Comparison of ENCODE assay signal across 9 mouse cellular contexts in the genomic region with DNA sequence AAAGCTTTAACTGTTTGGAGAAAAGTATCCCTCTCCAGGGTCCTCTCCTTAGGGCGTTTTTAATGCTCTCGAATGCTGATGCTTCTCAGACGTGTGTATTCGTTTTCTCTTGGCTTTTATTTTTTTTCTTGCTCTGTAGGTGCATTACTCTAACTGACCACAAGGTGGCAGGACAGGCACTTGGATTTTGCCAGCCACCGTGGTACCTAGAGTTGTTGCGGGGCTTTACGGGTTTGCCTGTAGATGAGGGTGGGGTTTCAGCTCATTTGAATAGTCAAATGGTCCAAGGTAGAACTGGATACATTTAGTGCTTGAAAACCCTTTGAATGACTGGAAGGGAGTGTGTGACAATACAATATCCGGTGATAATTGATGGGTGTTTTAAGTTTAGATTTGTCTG.
A peak's percentile ranks its signal among the peaks of the same experiment; 100 is the strongest.
DNase-seq lines count a peak whose midpoint lies in the region.
"Had no signal": no experiment of that assay in that cellular context is flagged by ENCODE, and none has a peak within 500 bp of the region (broad histone marks: within the 10 kb centered on the region; RNA-seq: fewer than 3 reads in every experiment).

No protein-coding gene starts in this region.

- H3K9me3 ChIP-seq in embryonic facial prominence, embryonic 10.5 days, result no peaks in the 10 kb centered on the region
- H3K9me3 ChIP-seq: limb, embryonic 15.5 days had no signal

- no peaks in the 10 kb centered on the region for H3K4me1 ChIP-seq in embryonic facial prominence, embryonic 10.5 days
- H3K4me1 ChIP-seq: limb, embryonic 15.5 days had no signal

- no peak overlapping the region for H3K4me3 ChIP-seq in embryonic facial prominence, embryonic 10.5 days
- H3K4me3 ChIP-seq: limb, embryonic 15.5 days had no signal

- no peaks in the 10 kb centered on the region for H3K27me3 ChIP-seq in embryonic facial prominence, embryonic 10.5 days (replicated peaks; ENCODE audit: low read depth, poor library complexity, severe bottlenecking)

- no peaks in the 10 kb centered on the region for H3K36me3 ChIP-seq in embryonic facial prominence, embryonic 10.5 days (replicated peaks)
- H3K36me3 ChIP-seq: limb, embryonic 15.5 days had no signal

- H3K27ac ChIP-seq in embryonic facial prominence, embryonic 10.5 days (replicated peaks), result no peak overlapping the region
- H3K27ac ChIP-seq: limb, embryonic 15.5 days had no signal

- peak; percentile 47 for DNase-seq in adrenal gland, postnatal 10 days
- no peak for DNase-seq in adrenal gland, adult 2 months
- DNase-seq in spleen, postnatal 10 days (ENCODE audit: low spot score in 2 of 2), result peak; percentile 14 to 42
- no peak for DNase-seq in spleen, postnatal 4 days (ENCODE audit: low spot score in 2 of 2)
- DNase-seq in embryonic facial prominence, embryonic 10.5 days (ENCODE audit: low spot score), result peak; percentile 65
- DNase-seq in induced T-regulatory cell, adult 2 months (ENCODE audit: low read depth), result peak; percentile 66
- DNase-seq in lung, postnatal 14 days, result peak; percentile 28
- peak; percentile 38 for DNase-seq in right cerebral cortex, postnatal 25 days

- 12% methylated on average over 8 of the region's 8 CpGs for WGBS in embryonic facial prominence, embryonic 10.5 days

Comparison
In these comparisons a context has a peak if more than half of its experiments do, and no peak if none do; other contexts are left out.
1. DNase-seq: peak in adrenal gland, postnatal 10 days (single experiment), spleen, postnatal 10 days (2 of 2), embryonic facial prominence, embryonic 10.5 days (single experiment), induced T-regulatory cell, adult 2 months (single experiment), lung, postnatal 14 days (single experiment) and right cerebral cortex, postnatal 25 days (single experiment); none in adrenal gland, adult 2 months (single experiment) and spleen, postnatal 4 days (0 of 2).